Mouse (Mus musculus): ENCODE results near the gene Mrps36. TPM values are rescaled to one million over a fixed set of nuclear protein-coding genes. Genes with fewer than 3 reads are reported as not detected.

Mrps36 gene
- polyA plus RNA-seq, 1 experiment from 2014 or later = 139 TPM

- H3K9ac ChIP-seq (ENCODE audit: low read depth, low read length) = no peak overlapping the region
- H3K4me1 ChIP-seq (replicated peaks; ENCODE audit: control insufficient read depth, insufficient read depth, low read length) = no peaks in the 10 kb centered on the region
- H3K27me3 ChIP-seq (ENCODE audit: control insufficient read depth, insufficient read depth, low read length) = no peaks in the 10 kb centered on the region
- no peak overlapping the region for H3K27ac ChIP-seq (ENCODE audit: low read depth, low read length)
- 91% methylated on average over 3 of the region's 3 CpGs for WGBS
- ATAC-seq (ENCODE audit: low FRiP score) = no peak
- no peak for DNase-seq (ENCODE audit: low spot score)
- H3K4me3 ChIP-seq (ENCODE audit: low read depth, low read length) = no peak overlapping the region
- H3K36me3 ChIP-seq (ENCODE audit: control insufficient read depth, insufficient read depth, low read length) = no peaks in the 10 kb centered on the region
- H3K9me3 ChIP-seq (ENCODE audit: control insufficient read depth, low read length) = no peaks in the 10 kb centered on the region
- no peak overlapping the region for H3K4me2 ChIP-seq (replicated peaks; ENCODE audit: low read depth, low read length)
Observed at GRCm38 (mm10) chr13:100697541-100697940, 46.9 kb downstream of the Mrps36 start.

GRCm38 (mm10) chr13:100687513-100687912, 56.9 kb downstream of the Mrps36 start:
- Histone ChIP-seq H3K27ac (ENCODE audit: low read depth, low read length) (no peak overlapping the region), H3K27me3 (ENCODE audit: control insufficient read depth, insufficient read depth, low read length) (no peaks in the 10 kb centered on the region), H3K9me3 (ENCODE audit: control insufficient read depth, low read length) (no peaks in the 10 kb centered on the region), H3K4me3 (ENCODE audit: low read depth, low read length) (no peak overlapping the region), H3K4me2 (replicated peaks; ENCODE audit: low read depth, low read length) (no peak overlapping the region), H3K4me1 (replicated peaks; ENCODE audit: control insufficient read depth, insufficient read depth, low read length) (no peaks in the 10 kb centered on the region), H3K36me3 (ENCODE audit: control insufficient read depth, insufficient read depth, low read length) (no peaks in the 10 kb centered on the region), H3K9ac (ENCODE audit: low read depth, low read length) (no peak overlapping the region)
- 57% methylated on average over 7 of the region's 7 CpGs for WGBS
- DNase-seq (ENCODE audit: low spot score) (no peak), ATAC-seq (ENCODE audit: low FRiP score) (no peak)

Other genes with a start within 250 kb of the Mrps36 start
- gene Ocln, start 191.9 kb downstream of the Mrps36 start, polyA plus RNA-seq (2014; fragmentation: Nextera tagmentation; extraction: Ambion mirVana) = 5.8 TPM in 2 replicates
- gene Marveld2, start 127.7 kb downstream of the Mrps36 start, polyA plus RNA-seq (2014; fragmentation: Nextera tagmentation; extraction: Ambion mirVana) = 2.8 and 3.1 TPM in 2 replicates
- gene Ak6, start 93.7 kb downstream of the Mrps36 start, polyA plus RNA-seq (2014; fragmentation: Nextera tagmentation; extraction: Ambion mirVana) = 315 and 356 TPM in 2 replicates
- 27.6 and 29.9 TPM in 2 replicates for gene Rad17, start 93.6 kb downstream of the Mrps36 start, polyA plus RNA-seq (2014; fragmentation: Nextera tagmentation; extraction: Ambion mirVana)
- 22.4 and 22.6 TPM in 2 replicates for gene Taf9, start 93.1 kb downstream of the Mrps36 start, polyA plus RNA-seq (2014; fragmentation: Nextera tagmentation; extraction: Ambion mirVana)
- gene Ccdc125, start 74.9 kb downstream of the Mrps36 start, polyA plus RNA-seq (2014; fragmentation: Nextera tagmentation; extraction: Ambion mirVana) = 2.6 and 2.7 TPM in 2 replicates
- 78.0 TPM in 2 replicates for gene Cdk7, start 13.7 kb downstream of the Mrps36 start, polyA plus RNA-seq (2014; fragmentation: Nextera tagmentation; extraction: Ambion mirVana)
- 46.6 and 48.0 TPM in 2 replicates for gene Cenph, start 31.2 kb upstream of the Mrps36 start, polyA plus RNA-seq (2014; fragmentation: Nextera tagmentation; extraction: Ambion mirVana)
- 322 and 345 TPM in 2 replicates for gene Ccnb1, start 41.9 kb upstream of the Mrps36 start, polyA plus RNA-seq (2014; fragmentation: Nextera tagmentation; extraction: Ambion mirVana)
- gene Slc30a5, start 88.8 kb upstream of the Mrps36 start, polyA plus RNA-seq (2014; fragmentation: Nextera tagmentation; extraction: Ambion mirVana) = 46.0 and 51.3 TPM in 2 replicates